Mouse (Mus musculus): ENCODE data around the gene H2afy.

DNA sequence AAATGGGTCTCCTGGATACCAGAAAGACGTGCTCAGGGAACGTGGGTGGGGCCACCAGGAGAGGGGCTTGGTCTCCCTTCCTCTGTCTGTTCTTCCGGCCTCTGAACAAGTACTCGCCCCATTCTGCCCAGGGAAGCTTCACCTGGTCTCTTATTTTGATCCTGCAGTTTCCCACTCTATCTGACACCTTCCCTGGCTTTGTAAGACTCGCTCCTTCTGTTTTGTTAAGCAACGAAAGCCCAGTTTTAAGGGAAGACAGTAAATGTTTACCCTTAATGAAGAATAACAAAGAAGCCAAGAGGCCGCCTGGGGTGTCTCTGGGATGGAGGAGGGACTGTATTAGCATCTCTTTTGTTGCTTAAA, 7.0 kb upstream of the H2afy start:
- TF ChIP-seq MYC (IDR thresholded peaks at IDR 0.05; ENCODE audit: low read depth, low read length) (no peak), CTCF (conservative IDR thresholded peaks at IDR 0.05 in 1 of 2, IDR thresholded peaks at IDR 0.05 in 1 of 2; ENCODE audit: low read depth in 2 of 2, low read length in 2 of 2) (no peak)

Measured in CH12.LX (cell line).